Mouse (Mus musculus): ENCODE data around the gene Nop2.

- TF ChIP-seq CTCF (IDR thresholded peaks at IDR 0.05): no peak
- TF ChIP-seq EP300 (IDR thresholded peaks at IDR 0.05): no peak
These were observed 28.3 kb downstream of the Nop2 start for GRCm38 (mm10) chr6:125159773-125160557.

All from lung, postnatal 0 days (tissue).